In the genomic region with DNA sequence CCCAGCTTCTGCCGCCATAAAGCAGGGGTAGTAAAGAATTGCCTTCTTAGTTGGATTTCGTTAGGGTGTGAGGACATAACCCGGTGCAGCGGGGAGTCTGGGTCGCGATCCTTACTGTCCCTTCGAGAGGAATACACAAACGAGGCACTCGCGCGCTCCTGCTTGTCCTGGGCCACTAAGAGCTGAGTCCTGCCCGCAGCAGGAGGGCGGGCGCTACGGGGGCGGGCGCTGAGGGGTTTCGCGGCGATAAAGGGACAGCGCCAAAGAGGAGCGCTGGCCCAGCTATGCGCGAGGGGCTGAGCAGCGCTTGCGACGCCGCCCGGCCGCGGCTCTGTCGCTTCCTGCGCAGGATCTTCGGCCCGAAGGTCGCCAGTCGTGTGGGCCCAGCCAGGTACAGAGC, we compare ENCODE assay signal across 8 mouse cellular contexts. TPM values are rescaled to one million over a fixed set of nuclear protein-coding genes. Genes with fewer than 3 reads are reported as not detected.
A peak's percentile ranks its signal among the peaks of the same experiment; 100 is the strongest.
DNase-seq lines count a peak whose midpoint lies in the region; ATAC-seq and TF ChIP-seq lines count a peak whose summit lies in the region.

No protein-coding gene starts in this region.

- peaks cover 43% of the 10 kb centered on the region for H3K27me3 ChIP-seq in forebrain, embryonic 15.5 days
- H3K27me3 ChIP-seq in hindbrain, embryonic 16.5 days (replicated peaks; ENCODE audit: control insufficient read depth, insufficient read depth, low read length): peaks cover 36% of the 10 kb centered on the region
- H3K27me3 ChIP-seq in liver, embryonic 14.5 days (ENCODE audit: control insufficient read depth, insufficient read depth, low read length): peaks cover 33% of the 10 kb centered on the region
- H3K27me3 ChIP-seq in neural tube, embryonic 11.5 days (ENCODE audit: control insufficient read depth, insufficient read depth, low read length): peaks cover 35% of the 10 kb centered on the region

- H3K4me2 ChIP-seq in forebrain, embryonic 15.5 days (replicated peaks): peak overlapping the region; percentile 53
- peak overlapping the region; percentile 61 for H3K4me2 ChIP-seq in hindbrain, embryonic 16.5 days (ENCODE audit: low read length)
- H3K4me2 ChIP-seq in liver, embryonic 14.5 days (ENCODE audit: low read depth): peak overlapping the region; percentile 51
- peak overlapping the region; percentile 54 for H3K4me2 ChIP-seq in neural tube, embryonic 11.5 days (ENCODE audit: low read depth)

- peak; percentile 11 for DNase-seq in thymus, postnatal 14 days
- DNase-seq in thymus, postnatal 36 days: no peak
- DNase-seq in liver, embryonic 14.5 days (ENCODE audit: low read depth in 3 of 3, low spot score in 3 of 3): no peak
- peak; percentile 56 for DNase-seq in neural tube, embryonic 11.5 days (ENCODE audit: low spot score)
- no peak for DNase-seq in B cell, adult 2 months
- no peak for DNase-seq in cerebellum, postnatal 36 days

- no peak overlapping the region for H3K27ac ChIP-seq in forebrain, embryonic 15.5 days (replicated peaks)
- H3K27ac ChIP-seq in hindbrain, embryonic 16.5 days (ENCODE audit: low read depth, low read length): no peak overlapping the region
- H3K27ac ChIP-seq in liver, embryonic 14.5 days: no peak overlapping the region
- H3K27ac ChIP-seq in neural tube, embryonic 11.5 days (ENCODE audit: low read depth, low read length): no peak overlapping the region

- no peaks in the 10 kb centered on the region for H3K9me3 ChIP-seq in forebrain, embryonic 15.5 days
- H3K9me3 ChIP-seq in hindbrain, embryonic 16.5 days (ENCODE audit: control insufficient read depth, low read length): no peaks in the 10 kb centered on the region
- H3K9me3 ChIP-seq in liver, embryonic 14.5 days (ENCODE audit: control insufficient read depth, low read length): no peaks in the 10 kb centered on the region
- no peaks in the 10 kb centered on the region for H3K9me3 ChIP-seq in neural tube, embryonic 11.5 days (ENCODE audit: control insufficient read depth, low read length)

- peaks cover 14% of the 10 kb centered on the region for H3K4me1 ChIP-seq in forebrain, embryonic 15.5 days
- H3K4me1 ChIP-seq in hindbrain, embryonic 16.5 days (ENCODE audit: control insufficient read depth, insufficient read depth, low read depth, low read length): peaks cover 7% of the 10 kb centered on the region
- no peaks in the 10 kb centered on the region for H3K4me1 ChIP-seq in liver, embryonic 14.5 days (replicated peaks; ENCODE audit: control insufficient read depth in 2 of 2, insufficient read depth in 2 of 2, low read length in 1 of 2)
- H3K4me1 ChIP-seq in neural tube, embryonic 11.5 days (ENCODE audit: control insufficient read depth, insufficient read depth, low read length): no peaks in the 10 kb centered on the region

- ATAC-seq in forebrain, embryonic 15.5 days (replicated peaks): no peak
- ATAC-seq in hindbrain, embryonic 16.5 days: no peak
- ATAC-seq in liver, embryonic 14.5 days (ENCODE audit: insufficient read depth): no peak
- ATAC-seq in neural tube, embryonic 11.5 days (ENCODE audit: insufficient read depth, low FRiP score, low TSS enrichment): no peak

- no peak for TF ChIP-seq EP300 in liver, embryonic 14.5 days (IDR thresholded peaks at IDR 0.05; ENCODE audit: low read depth)

- no peak for TF ChIP-seq CTCF in liver, embryonic 14.5 days (IDR thresholded peaks at IDR 0.05; ENCODE audit: low read depth)

- peak overlapping the region; percentile 38 for H3K4me3 ChIP-seq in forebrain, embryonic 15.5 days
- H3K4me3 ChIP-seq in hindbrain, embryonic 16.5 days (ENCODE audit: low read length): peak overlapping the region; percentile 37
- peak overlapping the region in 1 of 2 experiments; percentile 23; a peak in 1 of 4 replicates for H3K4me3 ChIP-seq in liver, embryonic 14.5 days (ENCODE audit: insufficient read depth in 1 of 2, low read depth in 2 of 2, low read length in 2 of 2)
- H3K4me3 ChIP-seq in neural tube, embryonic 11.5 days (ENCODE audit: low read depth, low read length): peak overlapping the region; percentile 32

- peak overlapping the region; percentile 26; the same call in 1 of the 2 replicates for H3K9ac ChIP-seq in forebrain, embryonic 15.5 days (replicated peaks)
- H3K9ac ChIP-seq in hindbrain, embryonic 16.5 days (ENCODE audit: low read depth, low read length): peak overlapping the region; percentile 57
- H3K9ac ChIP-seq in liver, embryonic 14.5 days (replicated peaks): no peak overlapping the region
- H3K9ac ChIP-seq in neural tube, embryonic 11.5 days (ENCODE audit: low read length): peak overlapping the region; percentile 45; the same call in 1 of the 2 replicates

- under 1% methylated on average over 37 of the region's 37 CpGs for WGBS in forebrain, embryonic 15.5 days
- under 1% methylated on average over 37 of the region's 37 CpGs for WGBS in hindbrain, embryonic 16.5 days
- 2% methylated on average over 37 of the region's 37 CpGs for WGBS in liver, embryonic 14.5 days (ENCODE audit: insufficient replicate concordance)
- 0% methylated on average over 37 of the region's 37 CpGs for WGBS in neural tube, embryonic 11.5 days

- H3K36me3 ChIP-seq in forebrain, embryonic 15.5 days: no peaks in the 10 kb centered on the region
- no peaks in the 10 kb centered on the region for H3K36me3 ChIP-seq in hindbrain, embryonic 16.5 days (ENCODE audit: control insufficient read depth, insufficient read depth, low read length)
- no peaks in the 10 kb centered on the region for H3K36me3 ChIP-seq in liver, embryonic 14.5 days (replicated peaks; ENCODE audit: control insufficient read depth, insufficient read depth, low read depth)
- no peaks in the 10 kb centered on the region for H3K36me3 ChIP-seq in neural tube, embryonic 11.5 days (ENCODE audit: control insufficient read depth, insufficient read depth, low read length)

RNA-seq across cellular contexts. Expression of a gene that starts 4.3 kb away (rescaled TPM):
- polyA plus RNA-seq in forebrain, embryonic 15.5 days (2015; fragmentation: Nextera tagmentation; extraction: Ambion mirVana): 0.78 and 1.2 TPM in 2 replicates
- polyA plus RNA-seq in hindbrain, embryonic 16.5 days (2015; fragmentation: Nextera tagmentation; extraction: Ambion mirVana): 0.96 and 1.2 TPM in 2 replicates
- 0.02 TPM in 2 replicates for polyA plus RNA-seq in liver, embryonic 14.5 days (2012; rRNA removed)
- 0.04 TPM in 1 of 2 replicates, not detected in the other for polyA plus RNA-seq in liver, embryonic 14.5 days (2014; fragmentation: Nextera tagmentation; extraction: Ambion mirVana)
- 1.4 and 1.6 TPM in 2 replicates for polyA plus RNA-seq in neural tube, embryonic 11.5 days (2014; fragmentation: Nextera tagmentation; extraction: Ambion mirVana)

RNA-seq across cellular contexts. Expression of a gene that starts 59.8 kb away (rescaled TPM):
- polyA plus RNA-seq in forebrain, embryonic 15.5 days (2015; fragmentation: Nextera tagmentation; extraction: Ambion mirVana): 7.2 and 7.8 TPM in 2 replicates
- 14.7 and 18.3 TPM in 2 replicates for polyA plus RNA-seq in hindbrain, embryonic 16.5 days (2015; fragmentation: Nextera tagmentation; extraction: Ambion mirVana)
- polyA plus RNA-seq in liver, embryonic 14.5 days (2012; rRNA removed): 58.5 and 70.8 TPM in 2 replicates
- 93.6 and 94.6 TPM in 2 replicates for polyA plus RNA-seq in liver, embryonic 14.5 days (2014; fragmentation: Nextera tagmentation; extraction: Ambion mirVana)
- polyA plus RNA-seq in neural tube, embryonic 11.5 days (2014; fragmentation: Nextera tagmentation; extraction: Ambion mirVana): 5.9 and 7.6 TPM in 2 replicates

Comparison
In these comparisons a context has a peak if more than half of its experiments do, and no peak if none do; other contexts are left out.
1. DNase-seq: peak in thymus, postnatal 14 days (single experiment) and neural tube, embryonic 11.5 days (single experiment); none in thymus, postnatal 36 days (0 of 2), liver, embryonic 14.5 days (0 of 3), B cell, adult 2 months (0 of 2) and cerebellum, postnatal 36 days (0 of 2).
2. Peak in every context shown above with its lines, with median percentiles within 50 percentile points of each other: H3K4me2 ChIP-seq.